Comparison of ENCODE assay signal across 30 mouse cellular contexts in genomic region chr17:31085519-31085918, GRCm38 (mm10). TPM values are rescaled to one million over a fixed set of nuclear protein-coding genes. Genes with fewer than 3 reads are reported as not detected.
DNase-seq lines count a peak whose midpoint lies in the region; ATAC-seq lines count a peak whose summit lies in the region.
"Had no signal": no experiment of that assay in that cellular context is flagged by ENCODE, and none has a peak within 500 bp of the region (broad histone marks: within the 10 kb centered on the region; RNA-seq: fewer than 3 reads in every experiment).

No protein-coding gene starts in this region.

- H3K4me2 ChIP-seq in liver, embryonic 12.5 days: no peak overlapping the region
- H3K4me2 ChIP-seq in liver, embryonic 15.5 days: no peak overlapping the region
- H3K4me2 ChIP-seq: forebrain, embryonic 12.5 days; forebrain, embryonic 15.5 days; heart, embryonic 13.5 days; hindbrain, embryonic 12.5 days; hindbrain, embryonic 15.5 days had no signal

- H3K4me1 ChIP-seq in liver, embryonic 12.5 days: peaks cover 78% of the 10 kb centered on the region
- H3K4me1 ChIP-seq in megakaryocyte, embryonic 14.5 days: peaks cover 97% of the 10 kb centered on the region
- peaks cover 86% of the 10 kb centered on the region for H3K4me1 ChIP-seq in liver, embryonic 15.5 days (replicated peaks)
- H3K4me1 ChIP-seq in hindbrain, embryonic 10.5 days (replicated peaks): peaks cover 40% of the 10 kb centered on the region

- H3K27ac ChIP-seq in liver, embryonic 12.5 days: peak overlapping the region; percentile 24
- H3K27ac ChIP-seq in liver, embryonic 15.5 days (replicated peaks): peak overlapping the region; percentile 31
- no peak overlapping the region for H3K27ac ChIP-seq in hindbrain, embryonic 10.5 days
- H3K27ac ChIP-seq: forebrain, embryonic 12.5 days; forebrain, embryonic 15.5 days; heart, adult 2 months; heart, embryonic 10.5 days; heart, embryonic 13.5 days; hindbrain, embryonic 12.5 days; hindbrain, embryonic 15.5 days had no signal

- no peak overlapping the region for H3K9ac ChIP-seq in liver, embryonic 12.5 days
- no peak overlapping the region for H3K9ac ChIP-seq in liver, embryonic 15.5 days
- H3K9ac ChIP-seq: forebrain, embryonic 12.5 days; forebrain, embryonic 15.5 days; heart, embryonic 13.5 days; hindbrain, embryonic 12.5 days; hindbrain, embryonic 15.5 days had no signal

- H3K4me3 ChIP-seq in liver, embryonic 12.5 days: no peak overlapping the region
- peak overlapping the region; percentile 20 for H3K4me3 ChIP-seq in megakaryocyte, embryonic 14.5 days (replicated peaks)
- H3K4me3 ChIP-seq in liver, embryonic 15.5 days (replicated peaks): no peak overlapping the region
- no peak overlapping the region for H3K4me3 ChIP-seq in hindbrain, embryonic 10.5 days
- H3K4me3 ChIP-seq: forebrain, embryonic 12.5 days; forebrain, embryonic 15.5 days; heart, adult 2 months; heart, embryonic 10.5 days; heart, embryonic 13.5 days; hindbrain, embryonic 12.5 days; hindbrain, embryonic 15.5 days had no signal

- H3K36me3 ChIP-seq in liver, embryonic 12.5 days: no peaks in the 10 kb centered on the region
- peaks cover 45% of the 10 kb centered on the region for H3K36me3 ChIP-seq in megakaryocyte, embryonic 14.5 days (replicated peaks; ENCODE audit: low read length)
- H3K36me3 ChIP-seq in liver, embryonic 15.5 days (replicated peaks): no peaks in the 10 kb centered on the region
- no peaks in the 10 kb centered on the region for H3K36me3 ChIP-seq in hindbrain, embryonic 10.5 days
- H3K36me3 ChIP-seq: forebrain, embryonic 12.5 days; forebrain, embryonic 15.5 days; G1E; heart, embryonic 10.5 days; heart, embryonic 13.5 days; hindbrain, embryonic 12.5 days; hindbrain, embryonic 15.5 days had no signal

- no peaks in the 10 kb centered on the region for H3K9me3 ChIP-seq in liver, embryonic 12.5 days (replicated peaks)
- H3K9me3 ChIP-seq in megakaryocyte, embryonic 14.5 days: no peaks in the 10 kb centered on the region
- no peaks in the 10 kb centered on the region for H3K9me3 ChIP-seq in liver, embryonic 15.5 days (replicated peaks)
- H3K9me3 ChIP-seq in hindbrain, embryonic 10.5 days: no peaks in the 10 kb centered on the region
- H3K9me3 ChIP-seq: forebrain, embryonic 12.5 days; forebrain, embryonic 15.5 days; heart, embryonic 10.5 days; heart, embryonic 13.5 days; hindbrain, embryonic 12.5 days; hindbrain, embryonic 15.5 days had no signal

- DNase-seq in liver: no peak
- no peak for DNase-seq in hindbrain, embryonic 10.5 days (ENCODE audit: low spot score)
- DNase-seq in thymus, postnatal 0 days (ENCODE audit: low spot score): no peak
- DNase-seq: adrenal gland, adult 2 months; B cell, adult 2 months; gastrocnemius, postnatal 36 days had no signal

- ATAC-seq in liver, embryonic 12.5 days: peak; percentile 58; the same call in 1 of the 2 replicates
- ATAC-seq in megakaryocyte, adult 5-6 weeks (ENCODE audit: poor library complexity, severe bottlenecking): no peak
- ATAC-seq in liver, embryonic 15.5 days (ENCODE audit: insufficient read depth): peak; percentile 31; the same call in 1 of the 2 replicates
- ATAC-seq in megakaryocyte-erythroid progenitor cell, adult 5-6 weeks (replicated peaks; ENCODE audit: low FRiP score, low TSS enrichment, poor library complexity, severe bottlenecking): 0 out of 2 replicates have a peak, but pooled peaks have one; percentile 39
- ATAC-seq: forebrain, embryonic 15.5 days had no signal

- 54% methylated on average over 3 of the region's 3 CpGs for WGBS in liver, embryonic 12.5 days (ENCODE audit: insufficient replicate concordance)
- WGBS in liver, embryonic 15.5 days (ENCODE audit: insufficient replicate concordance): 24% methylated on average over 3 of the region's 3 CpGs
- 93% methylated on average over 3 of the region's 3 CpGs for WGBS in hindbrain, embryonic 10.5 days

- no peaks in the 10 kb centered on the region for H3K27me3 ChIP-seq in liver, embryonic 12.5 days (replicated peaks)
- no peaks in the 10 kb centered on the region for H3K27me3 ChIP-seq in megakaryocyte, embryonic 14.5 days (replicated peaks)
- no peaks in the 10 kb centered on the region for H3K27me3 ChIP-seq in liver, embryonic 15.5 days
- no peaks in the 10 kb centered on the region for H3K27me3 ChIP-seq in hindbrain, embryonic 10.5 days (ENCODE audit: insufficient read depth, poor library complexity, severe bottlenecking)
- H3K27me3 ChIP-seq: forebrain, embryonic 12.5 days; forebrain, embryonic 15.5 days; heart, embryonic 13.5 days; hindbrain, embryonic 12.5 days; hindbrain, embryonic 15.5 days had no signal

RNA-seq across cellular contexts. Expression of gene Abcg1, which starts 28.0 kb away (rescaled TPM):
- polyA plus RNA-seq in liver, embryonic 12.5 days (2016; fragmentation: Nextera tagmentation; extraction: Ambion mirVana): 5.4 and 5.5 TPM in 2 replicates
- polyA plus RNA-seq in megakaryocyte, embryonic 14.5 days (2012; ENCODE audit: insufficient read depth, low replicate concordance): 5.5 and 7.8 TPM in 2 replicates
- total RNA-seq in megakaryocyte, adult 5-6 weeks (2015): 13.2 and 20.1 TPM in 2 replicates
- total RNA-seq in megakaryocyte, adult 5-6 weeks (2017): 19.2 and 23.7 TPM in 2 replicates
- 9.3 and 10.2 TPM in 2 replicates for polyA plus RNA-seq in liver, embryonic 15.5 days (2015; fragmentation: Nextera tagmentation; extraction: Ambion mirVana)
- 5.4 and 8.5 TPM in 2 replicates for total RNA-seq in megakaryocyte-erythroid progenitor cell, adult 5-6 weeks (2014; fragmentation: Nextera tagmentation)
- 5.1 and 9.6 TPM in 2 replicates for total RNA-seq in megakaryocyte-erythroid progenitor cell, adult 5-6 weeks (2017)
- 6.9 and 9.7 TPM in 2 replicates for polyA plus RNA-seq in hindbrain, embryonic 10.5 days (2016; fragmentation: Nextera tagmentation; extraction: Ambion mirVana)
- 36.7 and 49.0 TPM in 2 replicates for polyA plus RNA-seq in thymus, postnatal 0 days (2015; fragmentation: Nextera tagmentation; extraction: Ambion mirVana)
- polyA plus RNA-seq: G1E had no signal

RNA-seq across cellular contexts. Expression of gene Tff3, which starts 43.9 kb away (rescaled TPM):
- polyA plus RNA-seq in liver, embryonic 12.5 days (2016; fragmentation: Nextera tagmentation; extraction: Ambion mirVana): 2.2 and 2.3 TPM in 2 replicates
- not detected in 2 replicates for polyA plus RNA-seq in megakaryocyte, embryonic 14.5 days (2012; ENCODE audit: insufficient read depth, low replicate concordance)
- not detected in 2 replicates for total RNA-seq in megakaryocyte, adult 5-6 weeks (2015)
- not detected in 2 replicates for total RNA-seq in megakaryocyte, adult 5-6 weeks (2017)
- 74.3 and 97.3 TPM in 2 replicates for polyA plus RNA-seq in liver, embryonic 15.5 days (2015; fragmentation: Nextera tagmentation; extraction: Ambion mirVana)
- total RNA-seq in megakaryocyte-erythroid progenitor cell, adult 5-6 weeks (2014; fragmentation: Nextera tagmentation): not detected in 2 replicates
- total RNA-seq in megakaryocyte-erythroid progenitor cell, adult 5-6 weeks (2017): not detected in 2 replicates
- 1.1 TPM in 1 of 2 replicates, not detected in the other for polyA plus RNA-seq in hindbrain, embryonic 10.5 days (2016; fragmentation: Nextera tagmentation; extraction: Ambion mirVana)
- polyA plus RNA-seq in thymus, postnatal 0 days (2015; fragmentation: Nextera tagmentation; extraction: Ambion mirVana): 7.1 and 8.7 TPM in 2 replicates
- total RNA-seq: adrenal gland, adult 2 months; CH12.LX; G1E; gastrocnemius, adult 8-10 months; gastrocnemius, postnatal 36 days; granulocyte monocyte progenitor cell, adult 5-6 weeks; heart, adult 2 months; heart, postnatal 14 days; heart, postnatal 4 days had no signal
- polyA plus RNA-seq: cortical plate, adult 2 months; embryonic facial prominence, embryonic 11.5 days; embryonic facial prominence, embryonic 14.5 days; G1E; heart, embryonic 13.5 days; hindbrain, embryonic 12.5 days had no signal

RNA-seq across cellular contexts. Expression of gene Tff2, which starts 58.6 kb away (rescaled TPM):
- not detected in 2 replicates for polyA plus RNA-seq in liver, embryonic 12.5 days (2016; fragmentation: Nextera tagmentation; extraction: Ambion mirVana)
- not detected in 2 replicates for polyA plus RNA-seq in megakaryocyte, embryonic 14.5 days (2012; ENCODE audit: insufficient read depth, low replicate concordance)
- not detected in 2 replicates for total RNA-seq in megakaryocyte, adult 5-6 weeks (2015)
- not detected in 2 replicates for total RNA-seq in megakaryocyte, adult 5-6 weeks (2017)
- not detected in 2 replicates for polyA plus RNA-seq in liver, embryonic 15.5 days (2015; fragmentation: Nextera tagmentation; extraction: Ambion mirVana)
- total RNA-seq in megakaryocyte-erythroid progenitor cell, adult 5-6 weeks (2014; fragmentation: Nextera tagmentation): not detected in 2 replicates
- not detected in 2 replicates for total RNA-seq in megakaryocyte-erythroid progenitor cell, adult 5-6 weeks (2017)
- polyA plus RNA-seq in hindbrain, embryonic 10.5 days (2016; fragmentation: Nextera tagmentation; extraction: Ambion mirVana): not detected in 2 replicates
- polyA plus RNA-seq in thymus, postnatal 0 days (2015; fragmentation: Nextera tagmentation; extraction: Ambion mirVana): 1.2 and 1.4 TPM in 2 replicates
- total RNA-seq: adrenal gland, adult 2 months; adrenal gland, postnatal 14 days; CH12.LX; G1E; gastrocnemius, adult 8-10 months; gastrocnemius, postnatal 36 days; granulocyte monocyte progenitor cell, adult 5-6 weeks; heart, adult 2 months; heart, postnatal 4 days had no signal
- polyA plus RNA-seq: adrenal gland, adult 2 months; brain, embryonic 14.5 days; cortical plate, adult 2 months; embryonic facial prominence, embryonic 11.5 days; embryonic facial prominence, embryonic 14.5 days; forebrain, embryonic 12.5 days; forebrain, embryonic 15.5 days; G1E; heart, embryonic 10.5 days; heart, embryonic 13.5 days; heart, embryonic 16.5 days; hindbrain, embryonic 12.5 days; hindbrain, embryonic 15.5 days had no signal
